Mouse (Mus musculus) left cerebral cortex, postnatal 4 days (tissue): ENCODE results near the gene Duoxa2. TPM values are rescaled to one million over a fixed set of nuclear protein-coding genes. Genes with fewer than 3 reads are reported as not detected.
"Not testable (repeated sequence)": the region's sequence is repeated elsewhere in the genome, so short reads cannot be mapped to it uniquely, and the experiment has no call there.

Experiments used
- DNase-seq: peaks from one replicate; pipeline ENCODE4 v3.0.0-alpha.2; 2022
- intact Hi-C: fragments of 180-260 bp; cut with DNase I; formaldehyde crosslinking; loops from one replicate; pipeline ENCODE4 v1.15.1; 2025
- total RNA-seq, 2 experiments: library from RNA; stranded (reverse); gene quantifications; 2 replicates each; pipeline ENCODE4 v1.2.3; 2021

The Duoxa2 gene
- total RNA-seq, 2 experiments from 2014 or later = 0.36 to 0.40 TPM

DNA sequence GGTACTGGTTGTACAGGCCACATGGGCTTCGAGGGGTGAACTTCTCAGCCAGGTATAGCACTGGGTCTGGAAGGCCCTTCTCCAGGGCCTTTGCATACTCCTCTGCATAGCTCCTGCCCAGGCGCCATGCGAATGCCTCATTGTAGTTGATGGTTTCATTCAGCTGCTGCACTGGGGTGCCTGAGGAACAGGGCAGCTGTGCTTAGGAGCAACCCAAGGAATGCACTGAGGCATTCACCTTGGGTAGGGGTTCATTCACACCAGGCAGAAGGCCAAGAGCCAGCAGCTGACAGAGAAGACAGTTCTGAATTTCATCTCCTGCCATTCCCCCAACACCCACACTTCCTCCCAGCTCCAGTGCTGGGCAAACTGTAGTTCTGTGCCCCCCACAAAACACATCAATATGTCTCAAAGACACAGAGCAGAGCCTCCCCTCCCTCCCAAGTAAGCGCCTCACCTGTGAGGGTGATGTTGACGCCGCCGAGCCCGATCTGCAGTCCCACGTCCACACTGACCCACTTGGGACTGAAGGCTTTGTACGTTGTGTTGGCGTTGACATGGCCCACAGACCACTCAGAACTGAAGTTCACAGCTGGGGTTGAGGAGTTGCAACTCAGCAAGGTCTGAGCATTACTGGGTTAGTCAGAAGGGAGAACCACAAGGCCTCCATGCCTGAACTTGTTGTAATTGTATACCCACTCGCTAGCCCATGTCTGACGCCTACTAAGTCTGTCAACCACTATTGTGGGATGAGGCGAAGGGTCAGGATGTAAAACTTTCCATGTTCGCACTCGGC, 6.6 kb downstream of the Duoxa2 start:
- intact Hi-C loops = no loop called here
- DNase-seq = no peak

DNA sequence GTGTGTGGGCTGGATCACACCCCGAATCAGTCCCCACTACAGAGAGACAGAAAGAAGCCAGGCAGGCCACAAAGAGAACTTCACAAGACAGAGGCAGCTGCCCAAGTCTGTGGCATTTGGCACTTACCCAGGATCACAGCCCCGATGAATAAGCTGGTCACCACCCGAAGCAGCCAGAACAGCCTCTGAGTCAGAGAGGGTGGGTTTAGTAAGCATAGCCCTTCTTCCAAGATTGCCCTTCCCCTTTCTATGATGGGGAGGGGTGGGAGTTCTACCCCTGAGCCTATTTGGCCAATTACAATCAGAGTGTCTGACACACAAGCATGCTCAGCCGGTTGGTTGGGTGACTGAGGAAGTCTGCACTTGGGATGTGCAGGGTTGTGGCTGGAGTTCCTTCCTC, 7.5 kb downstream of the Duoxa2 start:
- intact Hi-C loops = no loop called here
- peak; percentile 71 for DNase-seq

DNA sequence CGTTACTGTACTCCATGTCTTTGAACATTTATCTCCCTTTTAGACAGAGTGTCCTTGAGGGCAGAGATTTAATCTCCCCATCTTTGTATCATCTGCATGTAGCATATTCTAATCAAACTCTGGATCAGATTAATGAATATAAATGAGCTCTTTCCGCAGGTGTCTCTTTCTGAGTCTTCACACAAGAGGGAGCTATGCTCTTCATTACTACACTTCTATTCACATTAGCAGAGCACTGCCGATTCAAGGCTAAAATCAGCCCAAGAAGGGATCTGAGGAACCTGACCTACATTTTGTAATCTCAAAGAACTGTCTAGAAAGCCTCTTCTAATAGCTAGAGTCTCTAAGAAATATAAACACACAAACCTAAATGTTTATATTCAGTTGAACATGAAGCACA, 10.9 kb downstream of the Duoxa2 start:
- DNase-seq = no peak

DNA sequence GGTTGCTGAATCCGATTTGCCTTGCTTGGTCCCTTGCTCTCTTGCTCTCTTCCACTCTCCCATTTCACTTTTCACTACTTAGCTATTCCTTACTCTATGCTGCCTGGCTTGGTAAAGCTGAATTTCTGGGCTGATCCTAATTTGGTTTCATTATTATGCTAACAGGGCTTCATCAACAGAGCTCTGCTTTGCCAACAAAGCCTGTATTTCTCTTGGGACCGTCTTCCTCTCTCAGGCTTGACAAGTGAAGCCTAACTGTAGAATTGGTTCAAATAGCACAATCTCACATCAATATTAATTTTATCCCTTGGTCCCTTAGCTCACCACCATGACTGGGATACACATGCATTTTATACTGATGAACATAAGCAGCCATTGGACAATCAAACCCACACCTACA, 12.9 kb downstream of the Duoxa2 start:
- intact Hi-C loops = no loop called here

More for the DNA sequence above, 10.9 kb downstream of the Duoxa2 start:
- intact Hi-C loops = no loop called here

DNA sequence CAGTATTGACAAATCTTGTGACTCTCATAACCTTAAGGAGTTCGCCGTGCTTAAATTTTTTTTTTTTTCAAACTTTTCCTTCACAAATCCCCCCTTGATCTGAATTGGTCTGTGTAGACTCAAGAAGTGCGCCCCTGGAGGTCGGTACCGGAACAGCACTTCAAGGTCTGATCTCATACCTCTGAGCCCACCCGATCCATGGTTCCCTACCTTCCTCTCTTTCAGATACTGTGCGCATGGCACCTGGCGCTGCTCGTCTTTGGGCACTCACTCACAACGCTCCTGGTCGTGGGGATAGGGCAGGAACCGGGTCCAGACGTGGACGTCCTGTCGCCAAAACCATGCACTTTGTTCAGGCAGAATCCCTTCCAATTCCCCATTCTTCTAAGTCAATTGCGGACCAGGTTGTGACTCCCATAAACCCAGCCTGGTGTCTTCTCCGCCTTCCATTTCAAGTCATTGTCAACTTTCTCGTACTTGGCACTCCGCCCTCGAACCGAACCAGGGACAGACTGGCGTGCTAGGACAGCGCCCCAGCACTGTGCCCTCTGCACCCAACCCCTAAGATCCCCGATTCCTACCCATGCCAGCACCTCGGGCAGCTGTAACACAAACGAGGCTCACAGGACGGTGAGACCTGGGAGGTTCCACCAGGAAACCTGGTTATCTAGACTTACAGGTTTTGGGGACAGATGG, 14.2 kb downstream of the Duoxa2 start:
- DNase-seq = peak; percentile 85
- intact Hi-C loops = no loop called here

More for the DNA sequence above, 12.9 kb downstream of the Duoxa2 start:
- no peak for DNase-seq

DNA sequence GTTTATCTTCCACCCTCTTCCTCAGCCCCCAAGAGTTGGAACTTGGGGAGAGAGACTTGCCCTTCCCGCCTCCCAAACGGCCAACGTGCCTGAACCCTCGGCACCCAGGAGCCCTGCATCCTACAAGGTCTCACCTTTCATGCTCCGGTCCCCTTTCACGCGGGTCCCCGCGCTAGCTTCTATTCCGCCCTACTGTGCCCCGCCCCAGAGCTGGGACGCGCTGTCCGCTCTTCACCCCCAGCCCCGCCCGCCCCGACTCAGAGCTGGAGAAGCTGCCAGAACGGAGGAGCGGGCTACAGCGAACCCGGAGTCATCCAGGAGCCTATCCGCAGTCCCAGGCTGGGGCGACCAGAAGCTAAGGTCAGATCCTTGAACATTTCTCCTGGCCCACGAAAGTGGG, 14.8 kb downstream of the Duoxa2 start, which contains the start of gene Duoxa1:
Duoxa1 (minus strand) TSS at position 195 of the 400 bp plus-strand sequence.
- intact Hi-C loops = no loop called here
- no peak for DNase-seq

DNA sequence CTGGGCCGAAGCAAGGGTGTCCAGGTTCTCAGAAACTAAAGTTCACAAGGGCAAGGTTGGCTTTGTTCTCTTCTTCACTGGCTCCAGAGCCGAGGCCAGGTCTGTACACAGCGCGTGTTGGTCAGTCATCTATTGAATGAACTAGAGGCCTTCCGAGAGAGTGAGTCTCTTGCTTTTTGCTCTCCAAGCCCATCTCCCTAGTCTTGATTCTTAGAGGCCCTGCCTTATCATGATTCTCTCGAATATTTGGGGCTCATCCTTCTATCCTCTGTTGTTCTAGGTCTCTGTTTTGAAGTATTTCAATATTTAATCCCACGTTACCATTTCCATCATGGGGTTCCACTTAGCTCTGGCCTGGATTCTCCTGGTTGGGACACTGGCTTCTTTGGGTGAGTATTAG, 16.7 kb downstream of the Duoxa2 start, which contains the start of gene Duox1:
Duox1 (plus strand) TSS at position 301 of the 400 bp plus-strand sequence.
- DNase-seq = no peak
- intact Hi-C loops = loop anchor here (2.0 kb wide), 1 partner anchor 21 kb away; no protein-coding TSS in a partner anchor

DNA sequence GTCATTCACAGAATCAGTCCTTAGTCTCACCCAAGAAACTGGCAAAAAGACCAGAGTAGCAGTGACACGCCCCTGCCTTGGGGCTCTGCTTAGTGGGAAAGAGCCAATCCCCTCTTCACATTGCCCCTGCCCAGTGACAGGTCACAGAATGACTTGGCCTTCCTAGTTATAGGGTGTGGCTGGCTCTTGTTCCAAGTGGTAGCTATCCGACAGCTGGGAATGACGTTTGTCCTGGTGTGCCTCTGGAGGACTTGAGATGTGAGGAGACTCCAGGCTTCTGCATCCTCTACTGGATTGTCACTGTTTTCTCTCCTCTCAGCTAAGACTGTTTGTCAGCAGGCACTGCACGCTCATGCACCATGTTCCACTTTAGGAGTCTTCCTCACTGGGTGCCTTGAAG, 18.7 kb downstream of the Duoxa2 start:
- no peak for DNase-seq
- intact Hi-C loops = no loop called here

DNA sequence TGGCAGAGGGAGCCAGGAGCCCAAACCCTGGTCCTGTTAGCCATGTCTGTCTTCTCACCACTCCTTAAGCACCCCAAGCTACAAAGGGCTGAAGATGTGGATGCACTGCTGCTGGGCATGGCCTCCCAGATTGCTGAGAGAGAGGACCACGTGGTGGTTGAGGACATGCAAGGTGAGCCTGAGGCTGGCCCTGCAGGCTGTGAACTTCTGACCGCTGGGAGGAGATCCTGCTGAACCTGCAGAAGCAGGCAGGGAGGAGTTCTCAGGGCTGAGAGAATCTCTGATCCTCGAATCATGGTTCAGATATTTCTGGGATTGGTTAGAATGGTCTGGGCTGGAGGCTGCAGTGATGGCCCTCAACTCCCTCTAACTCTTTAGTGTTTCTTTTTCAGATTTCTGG, 25.3 kb downstream of the Duoxa2 start:
- intact Hi-C loops = no loop called here
- DNase-seq = no peak

DNA sequence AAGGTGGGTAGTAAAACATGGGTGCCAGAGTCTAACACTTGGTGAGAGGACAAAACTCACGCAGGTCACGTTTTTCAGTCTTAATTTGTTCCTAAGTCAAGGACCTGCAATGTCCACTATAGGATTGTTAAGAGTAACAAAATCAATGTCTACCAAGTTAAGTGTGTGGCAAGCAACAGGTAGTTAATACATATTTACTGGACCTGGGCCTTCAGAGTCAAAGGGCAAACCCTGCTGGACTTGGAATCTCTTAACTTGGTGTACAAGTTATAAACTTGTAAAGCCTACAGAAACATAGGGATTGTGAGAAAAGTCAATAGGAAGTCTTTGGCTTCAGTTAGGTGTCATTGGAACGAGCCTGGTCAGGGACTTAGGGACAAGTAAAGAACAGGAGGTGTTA, 25.9 kb downstream of the Duoxa2 start:
- no peak for DNase-seq
- intact Hi-C loops = no loop called here

DNA sequence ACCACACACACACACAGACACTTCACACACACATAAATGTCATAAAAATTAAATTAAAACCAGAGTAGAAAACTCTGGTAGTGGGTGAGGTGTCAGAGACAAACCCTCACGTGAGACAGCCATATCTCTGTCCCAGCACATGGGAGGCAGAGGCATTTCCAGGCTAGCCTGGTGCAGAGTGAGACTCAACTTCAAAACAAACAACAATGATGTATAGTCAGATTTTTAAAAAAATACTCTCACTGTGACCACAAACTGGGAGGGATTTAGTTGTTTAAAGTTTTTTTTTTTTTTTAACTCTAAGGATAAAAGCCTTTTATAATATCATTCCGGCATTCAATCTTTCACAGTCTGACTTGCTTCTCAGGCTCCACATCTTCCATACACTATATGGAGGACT, 26.7 kb downstream of the Duoxa2 start:
- intact Hi-C loops = no loop called here
- no peak for DNase-seq

DNA sequence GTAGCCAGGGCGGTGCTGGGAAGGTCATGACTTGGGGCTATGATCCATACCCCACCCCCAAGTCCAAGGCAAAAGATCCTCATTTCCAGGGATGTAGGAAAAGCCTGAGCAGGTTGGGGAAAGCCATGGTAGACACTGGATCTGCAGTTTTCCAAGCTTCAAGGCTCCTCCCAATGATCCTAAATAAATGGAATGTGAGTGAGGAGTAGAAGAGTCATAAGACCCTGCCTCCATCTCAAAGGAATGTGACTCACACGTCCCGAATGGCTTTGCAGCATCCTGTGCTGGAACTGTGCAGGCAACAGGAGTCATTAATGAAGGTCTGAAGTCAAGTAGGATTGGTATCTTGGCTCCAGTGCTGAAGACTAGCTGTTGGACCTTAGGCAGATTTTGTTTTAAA, 29.3 kb downstream of the Duoxa2 start:
- intact Hi-C loops = no loop called here
- no peak for DNase-seq

DNA sequence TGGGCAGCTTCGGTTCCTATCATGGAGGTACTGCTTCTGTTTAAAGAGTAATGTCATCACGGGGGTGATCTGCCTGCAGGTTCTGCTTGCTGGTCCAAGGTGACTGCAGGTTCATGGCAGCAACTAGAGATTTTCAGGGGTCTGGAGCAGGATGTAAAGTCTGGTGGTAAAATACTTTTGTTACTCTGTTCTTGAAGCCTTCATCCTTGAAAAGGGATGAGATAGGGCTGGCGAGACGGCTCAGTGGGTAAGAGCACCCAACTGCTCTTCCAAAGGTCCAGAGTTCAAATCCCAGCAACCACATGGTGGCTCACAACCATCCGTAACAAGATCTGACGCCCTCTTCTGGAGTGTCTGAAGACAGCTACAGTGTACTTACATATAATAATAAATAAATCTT, 31.6 kb downstream of the Duoxa2 start:
- intact Hi-C loops, DNase-seq: not testable (repeated sequence)

DNA sequence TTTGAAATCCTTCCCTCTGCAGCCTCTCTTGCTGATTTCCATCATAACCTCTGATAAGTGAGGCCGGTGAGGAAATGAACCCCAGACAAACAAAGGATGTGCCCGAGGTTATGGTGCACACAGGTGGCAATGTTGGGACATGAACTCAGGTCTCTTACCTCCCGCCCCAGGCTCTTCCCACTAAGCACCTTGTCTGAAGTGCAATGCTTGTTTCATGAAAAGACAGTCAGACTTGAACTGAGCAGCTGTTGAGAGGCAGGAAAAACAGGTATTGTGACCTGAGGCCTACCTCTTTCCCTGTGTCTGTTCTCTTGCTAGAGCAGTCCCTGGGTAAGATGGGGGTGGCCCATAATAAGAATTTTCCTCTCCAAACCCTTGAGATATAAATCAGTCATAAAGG, 33.5 kb downstream of the Duoxa2 start:
- no peak for DNase-seq

DNA sequence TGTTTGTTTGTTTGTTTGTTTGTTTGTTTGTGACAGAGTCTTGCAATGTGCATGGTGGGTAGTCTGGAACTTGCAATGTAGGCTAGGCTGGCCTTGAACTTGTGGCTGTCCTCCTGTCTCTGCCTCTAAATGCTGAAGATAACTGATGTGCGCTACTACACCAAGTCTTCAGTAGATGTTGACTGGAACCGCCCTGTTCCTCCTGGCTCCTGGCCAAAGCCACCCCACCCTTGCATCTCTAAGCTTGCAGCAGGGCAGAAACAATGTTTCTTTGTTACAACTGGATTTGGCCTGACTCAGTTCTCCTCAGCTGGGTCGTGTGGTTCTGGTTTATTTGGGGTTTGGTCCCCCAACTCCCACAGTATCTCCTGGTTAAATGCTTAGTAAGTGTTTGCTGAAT, 35.5 kb downstream of the Duoxa2 start:
- DNase-seq = no peak
- intact Hi-C loops = no loop called here

More for the DNA sequence above, 33.5 kb downstream of the Duoxa2 start:
- intact Hi-C loops = no loop called here

DNA sequence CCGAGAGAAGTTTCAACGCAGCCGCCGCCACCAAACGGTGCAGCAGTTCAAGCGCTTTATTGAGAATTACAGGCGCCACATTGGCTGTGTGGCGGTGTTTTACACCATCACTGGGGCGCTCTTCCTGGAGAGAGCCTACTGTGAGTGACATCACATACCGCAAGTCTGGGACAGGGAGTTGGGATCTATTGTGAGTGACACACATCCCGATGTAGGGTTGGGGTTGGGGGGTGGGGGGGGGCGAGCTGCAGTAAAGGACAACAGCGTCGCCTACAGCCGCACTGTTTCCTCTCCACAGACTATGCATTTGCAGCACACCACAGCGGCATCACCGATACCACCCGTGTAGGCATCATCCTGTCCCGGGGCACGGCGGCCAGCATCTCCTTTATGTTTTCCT, 38.6 kb downstream of the Duoxa2 start:
- intact Hi-C loops = loop anchor here (2.0 kb wide), 1 partner anchor 22 kb away; the partner anchor contains the start of gene Duox1
- DNase-seq = no peak

DNA sequence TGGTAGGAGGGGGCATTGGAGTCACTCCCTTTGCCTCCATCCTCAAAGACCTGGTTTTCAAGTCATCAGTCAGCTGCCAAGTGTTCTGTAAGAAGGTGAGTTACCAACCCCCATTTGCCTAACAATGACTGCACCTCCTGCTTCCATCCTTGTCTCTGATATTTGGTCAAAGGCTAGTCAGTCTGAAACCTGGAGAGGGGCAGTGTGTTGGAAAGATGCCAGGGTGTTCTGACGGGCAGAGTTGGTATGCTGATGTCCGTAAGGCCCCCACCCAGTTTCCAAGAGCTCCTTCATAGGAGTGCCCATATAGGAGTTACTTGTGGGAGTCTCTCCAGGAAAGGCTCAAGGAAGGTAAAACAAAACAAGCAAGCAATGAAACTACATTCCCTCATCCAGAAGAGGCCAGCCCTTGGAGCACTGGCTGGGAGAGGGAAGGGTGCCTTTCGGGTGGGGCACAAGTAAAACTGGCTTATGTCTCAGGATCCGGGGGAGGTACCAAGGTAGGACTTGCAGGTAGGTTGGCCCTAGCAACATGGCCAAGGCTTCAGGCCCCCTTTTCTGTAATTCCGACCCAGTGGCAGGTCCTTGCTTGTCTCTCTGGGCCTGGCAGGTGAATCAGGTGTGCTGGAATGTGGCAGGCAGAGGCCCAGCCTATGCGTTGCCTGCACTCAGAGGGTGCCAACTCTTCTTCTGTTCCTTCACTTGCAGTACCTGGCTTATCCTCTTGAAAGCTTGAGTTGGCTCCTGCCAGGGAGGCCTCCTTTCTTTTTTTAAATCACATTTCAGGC, 46.6 kb downstream of the Duoxa2 start:
- intact Hi-C loops = no loop called here
- no peak for DNase-seq

DNA sequence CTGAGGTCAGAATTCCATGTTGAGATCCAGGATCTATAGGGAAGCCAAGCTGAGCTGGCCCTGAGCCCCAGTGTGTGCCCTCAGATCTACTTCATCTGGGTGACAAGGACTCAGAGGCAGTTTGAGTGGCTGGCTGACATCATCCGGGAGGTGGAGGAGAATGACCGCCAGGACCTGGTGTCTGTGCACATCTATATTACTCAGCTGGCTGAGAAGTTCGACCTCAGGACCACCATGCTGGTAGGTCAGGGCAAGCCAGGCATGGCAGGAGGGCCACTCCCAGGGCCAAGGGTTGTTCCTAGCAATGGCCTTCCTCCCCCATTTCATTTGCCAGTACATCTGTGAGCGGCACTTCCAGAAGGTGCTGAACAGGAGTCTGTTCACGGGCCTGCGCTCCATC, 47.5 kb downstream of the Duoxa2 start:
- DNase-seq, intact Hi-C loops: not testable (repeated sequence)

DNA sequence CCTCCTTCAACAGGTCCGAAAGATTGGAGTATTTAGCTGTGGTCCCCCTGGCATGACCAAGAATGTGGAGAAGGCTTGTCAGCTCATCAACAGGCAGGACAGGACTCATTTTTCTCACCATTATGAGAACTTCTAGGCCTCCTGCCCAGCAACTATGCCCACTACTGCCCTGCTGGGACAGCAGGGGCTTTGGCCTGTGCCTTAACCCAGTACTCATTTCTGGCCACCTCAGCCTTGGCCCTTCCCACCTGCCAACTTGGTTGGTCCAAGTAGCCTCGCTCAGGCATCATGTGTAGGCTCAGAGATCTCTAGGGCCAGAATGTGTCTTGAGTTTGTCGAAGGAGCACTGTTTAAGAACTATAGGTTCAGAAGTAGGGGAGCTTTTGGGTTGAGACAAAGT, 48.6 kb downstream of the Duoxa2 start:
- intact Hi-C loops = no loop called here
- DNase-seq = no peak

DNA sequence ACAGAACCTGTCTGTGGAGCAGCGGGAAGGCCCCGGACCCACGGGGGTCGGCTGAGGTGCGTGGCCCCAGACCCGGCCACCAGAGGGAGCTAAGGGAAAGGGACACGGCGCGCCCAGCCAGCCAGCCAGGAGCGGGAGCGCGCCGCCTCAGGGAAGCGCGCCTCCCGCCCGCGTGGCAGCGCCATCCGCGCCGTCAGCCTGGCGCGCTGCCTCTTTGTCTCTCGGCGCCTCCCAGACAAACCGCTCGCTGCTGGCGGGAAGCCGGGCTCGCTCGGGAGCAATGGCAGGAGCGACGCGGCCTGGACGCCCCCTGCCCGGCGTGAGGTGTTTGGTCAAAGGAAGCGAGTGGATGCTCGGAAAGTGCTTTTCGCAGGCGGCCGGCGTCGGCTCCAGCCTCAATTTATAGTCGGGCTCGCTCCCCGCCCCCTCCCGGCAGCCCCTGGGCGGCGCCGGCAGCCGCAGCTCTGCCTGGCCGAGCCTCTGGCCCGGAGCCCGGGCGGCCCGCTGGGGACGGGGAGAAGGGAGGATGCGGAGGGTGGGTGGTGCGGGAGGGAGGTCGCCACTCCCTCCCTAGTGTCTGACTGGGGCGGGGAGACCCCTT, 49.9 kb downstream of the Duoxa2 start:
- peak; percentile 96 for DNase-seq
- intact Hi-C loops = no loop called here
